Mouse (Mus musculus) lung, postnatal 4 days (tissue): Measurements from ENCODE around the gene Etl4.
A peak's percentile ranks its signal among the peaks of the same experiment; 100 is the strongest.

ENCODE experiments used
- DNase-seq, 2 experiments: peaks; one replicate each; pipeline ENCODE4 v3.0.0; 2021

Gene Etl4

DNA sequence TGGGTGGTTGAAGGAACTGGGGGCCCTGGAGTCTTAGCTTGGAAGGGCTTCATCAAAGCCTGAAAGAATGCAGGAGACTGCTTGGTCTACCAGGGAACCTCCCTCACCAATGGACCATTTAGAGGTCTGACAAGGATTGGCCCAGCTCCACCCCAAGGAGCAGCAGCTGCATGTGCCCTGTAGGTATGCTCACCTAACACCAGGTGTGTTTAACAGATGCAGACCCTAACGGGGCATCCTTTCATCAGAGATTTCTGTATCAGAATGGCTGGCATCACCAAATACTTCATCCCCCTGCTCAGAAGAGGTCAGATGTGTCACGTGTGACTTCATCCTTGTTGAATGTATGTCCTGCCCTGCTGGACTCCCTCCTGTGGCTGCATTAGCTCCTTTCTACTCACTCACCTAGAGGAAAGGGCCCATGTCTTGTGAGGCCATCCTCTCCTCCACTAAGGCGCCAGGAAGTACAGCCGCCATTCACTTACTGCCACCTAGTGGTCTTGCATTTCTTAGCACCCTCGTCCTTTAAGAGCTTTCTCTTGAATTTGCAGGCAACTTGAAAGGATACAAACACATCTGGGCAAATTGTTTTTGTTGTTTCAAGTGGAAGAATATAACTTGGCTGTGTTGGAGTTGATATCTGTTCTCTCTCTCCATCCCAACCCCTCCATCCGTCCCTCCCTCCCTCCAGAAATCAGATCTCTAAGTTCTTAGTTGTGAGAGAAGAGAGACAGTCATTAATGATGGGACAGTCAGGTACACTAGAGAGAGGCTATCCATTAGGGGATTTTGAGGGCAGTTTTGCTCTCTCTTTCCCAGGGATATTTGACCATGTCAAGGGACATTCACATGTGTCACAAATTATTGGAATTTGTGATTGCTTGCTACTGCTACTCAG is 870.2 kb downstream of the Etl4 start:
- DNase-seq: peak in 1 of 2 experiments; percentile 60

DNA sequence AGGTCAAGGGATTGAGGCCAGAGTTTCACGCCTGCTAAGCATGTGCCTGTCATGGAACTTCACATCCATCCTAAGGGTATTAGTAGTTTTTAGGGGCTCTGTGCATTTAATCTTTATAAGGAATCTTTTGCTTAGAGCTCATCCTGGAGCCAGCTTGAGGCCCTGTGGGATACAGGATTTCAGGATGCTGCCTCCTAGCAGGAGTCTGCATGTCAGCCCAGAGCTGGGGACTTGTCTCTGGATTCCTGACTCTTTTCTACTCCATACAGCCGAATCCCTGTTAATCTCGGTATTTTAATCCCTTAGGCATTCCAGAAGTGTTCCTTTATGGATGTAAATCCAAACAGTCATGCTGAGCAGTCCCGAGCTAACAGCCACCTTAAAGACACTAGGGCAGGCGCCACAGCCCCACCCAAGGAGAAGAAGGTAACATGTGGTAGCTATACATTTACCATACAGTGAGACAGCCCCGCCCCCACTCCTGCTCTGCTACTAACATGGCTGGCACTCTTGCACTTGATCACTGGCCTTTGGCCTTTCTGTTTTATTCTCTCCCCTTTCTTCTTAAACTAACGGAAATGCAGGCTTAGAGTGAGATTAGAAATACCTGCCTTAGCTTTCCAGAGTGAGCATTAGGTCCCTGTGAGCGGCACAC is 891.8 kb downstream of the Etl4 start:
- no peak for DNase-seq

DNA sequence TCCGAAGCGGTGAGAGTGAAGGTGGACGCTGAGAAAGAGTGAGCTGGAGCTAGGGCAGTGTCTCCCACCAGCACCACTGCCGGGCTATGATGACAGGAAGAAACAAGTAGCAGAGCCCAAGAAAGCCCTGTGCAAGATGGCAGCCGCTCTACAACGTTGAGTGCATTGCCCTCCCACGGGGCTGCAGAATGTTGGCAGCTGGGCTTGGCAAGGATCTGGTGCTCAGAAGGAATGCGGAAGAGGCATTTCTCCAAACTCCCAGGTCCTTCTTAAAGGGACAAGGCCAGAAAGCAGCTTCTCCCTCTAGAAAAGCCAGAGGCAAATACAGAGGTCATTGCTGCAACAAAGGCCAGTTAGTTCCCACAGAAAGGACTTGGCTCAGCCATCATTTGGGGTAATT is 901.9 kb downstream of the Etl4 start:
- DNase-seq: peak; percentile 13 to 46

DNA sequence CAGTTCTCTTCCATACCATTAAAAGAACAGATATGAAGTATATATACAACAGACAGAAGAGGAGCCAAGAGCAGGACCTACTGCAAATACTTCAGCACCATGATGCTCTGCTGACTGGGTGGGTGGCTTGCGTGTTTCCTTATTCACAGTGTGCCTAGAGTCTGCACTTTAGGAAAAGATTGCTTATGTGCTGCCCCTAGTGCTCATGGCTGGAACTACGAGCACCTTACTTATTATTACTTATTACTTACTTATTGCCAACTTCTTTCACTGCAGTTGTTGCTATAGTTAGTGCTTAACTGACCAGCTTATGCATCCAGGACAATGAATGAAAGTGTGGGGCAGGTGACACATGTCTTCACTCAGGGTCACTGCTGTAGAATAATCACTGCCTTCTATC is 904.4 kb downstream of the Etl4 start:
- DNase-seq: no peak

DNA sequence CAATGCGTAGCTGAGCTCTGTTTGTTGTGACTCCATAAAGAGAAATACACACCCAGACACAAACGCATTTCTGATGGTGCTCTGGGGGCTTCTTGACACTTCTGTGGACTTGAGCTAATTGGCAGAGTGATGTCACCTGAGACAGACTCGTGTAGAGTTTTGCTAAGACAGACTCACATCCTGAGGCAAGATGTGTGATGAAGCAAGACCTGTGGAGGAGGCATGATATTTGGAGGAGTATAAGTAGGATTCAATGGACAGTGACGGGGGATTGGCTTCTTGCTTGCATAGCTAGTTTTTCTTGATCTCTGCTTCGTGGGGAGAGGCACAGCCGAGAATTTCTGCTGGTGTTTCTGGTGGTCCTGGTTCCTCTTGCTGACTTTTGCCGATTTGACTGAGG is 908.6 kb downstream of the Etl4 start:
- DNase-seq: no peak

DNA sequence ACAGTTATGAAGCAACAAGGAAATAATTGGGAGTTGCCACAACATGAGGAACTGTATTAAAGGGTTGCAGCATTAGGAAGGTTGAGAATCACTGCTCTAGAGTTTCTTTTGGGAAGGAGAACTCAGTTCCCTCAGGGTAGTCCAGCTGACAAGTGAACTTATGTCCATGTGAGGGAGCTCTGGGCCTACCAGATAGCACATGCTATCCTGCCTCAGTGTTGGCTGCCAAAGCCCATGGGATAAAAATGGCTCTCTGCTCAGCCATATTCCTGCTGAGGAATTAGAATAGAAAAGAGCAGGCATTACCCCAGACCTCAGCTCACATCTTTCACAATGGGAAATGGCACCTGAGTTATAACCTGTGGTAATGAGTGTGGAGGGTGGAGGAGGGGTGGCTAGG is 916.7 kb downstream of the Etl4 start:
- no peak for DNase-seq

DNA sequence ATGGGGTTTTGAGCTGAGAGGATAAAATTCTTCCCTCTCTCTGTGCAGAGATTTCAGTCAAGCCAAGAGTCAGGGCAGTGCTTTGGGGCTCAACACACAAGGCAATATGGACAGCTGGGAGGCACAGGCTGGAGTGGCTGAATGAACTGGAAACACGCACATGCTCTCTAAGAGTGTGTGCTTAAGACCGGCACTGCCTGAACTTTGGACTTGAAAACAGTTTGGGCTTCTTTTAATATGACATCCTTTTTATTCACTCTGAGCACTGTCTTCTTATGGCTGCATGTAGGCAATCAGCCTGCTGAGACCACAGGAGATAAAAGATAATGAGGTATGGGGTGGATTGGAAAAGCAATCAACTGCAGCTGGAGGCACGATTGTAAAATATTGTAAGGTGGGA is 921.3 kb downstream of the Etl4 start:
- DNase-seq: no peak

DNA sequence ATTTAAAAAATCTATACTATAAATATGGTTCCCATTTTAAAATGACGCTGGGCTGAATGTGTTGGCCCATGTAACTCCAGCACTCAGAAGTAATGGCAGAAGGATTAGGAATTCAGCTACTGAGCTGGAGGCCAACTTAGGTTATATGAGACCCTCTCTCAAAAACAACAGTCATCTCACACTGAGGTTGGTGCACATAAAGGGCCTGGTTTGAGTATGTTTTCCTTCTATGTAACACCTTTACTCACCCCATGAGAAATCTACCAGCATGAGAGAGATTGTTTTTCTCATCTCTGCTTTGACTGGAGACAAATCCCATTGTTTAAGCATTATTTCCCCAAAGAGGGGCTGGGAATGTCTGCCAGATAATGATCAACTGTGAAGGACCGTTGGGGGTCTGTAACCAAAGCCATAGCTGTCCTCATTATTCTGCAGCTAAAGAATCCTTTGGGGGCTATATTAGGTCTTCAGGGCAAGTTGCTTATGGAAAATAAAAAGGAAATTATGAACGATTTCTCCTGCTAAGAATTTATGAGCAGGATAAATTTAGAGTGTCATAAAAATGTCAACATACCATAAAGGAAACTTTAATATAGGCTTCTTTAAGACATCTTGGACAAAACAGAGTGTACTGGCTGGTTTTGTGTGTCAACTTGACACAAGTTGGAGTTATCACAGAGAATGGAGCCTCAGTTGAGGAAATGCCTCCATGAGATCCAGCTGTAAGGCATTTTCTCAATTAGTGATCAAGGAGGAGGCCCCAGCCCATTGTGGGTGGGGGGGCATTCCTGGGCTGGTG is 922.2 kb downstream of the Etl4 start:
- DNase-seq: no peak

DNA sequence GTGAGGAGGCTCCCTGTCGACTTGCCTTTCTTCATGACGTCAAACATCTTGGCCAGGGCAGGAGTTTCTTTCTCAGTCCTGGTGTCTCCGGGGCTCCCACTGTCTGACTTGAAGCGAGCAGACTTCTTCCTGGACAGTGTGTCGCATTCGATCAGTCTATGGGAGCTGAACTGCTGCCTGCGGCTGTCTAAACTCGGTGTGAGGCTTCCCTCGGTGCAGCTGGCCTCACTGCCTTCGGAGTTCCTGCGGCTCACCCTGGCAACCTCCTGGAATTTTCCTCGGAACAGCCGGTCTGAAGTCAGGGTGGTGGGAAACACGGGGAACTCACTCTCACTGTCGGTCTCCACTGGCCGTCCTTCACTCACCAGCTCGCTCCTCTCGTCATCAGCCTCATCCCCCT is 939.8 kb downstream of the Etl4 start:
- no peak for DNase-seq
